Mouse (Mus musculus) C2C12 (cell line): ENCODE data around the gene Mtln. TPM values are rescaled to one million over a fixed set of nuclear protein-coding genes. Genes with fewer than 3 reads are reported as not detected.

Source experiments
- H3K27me3 ChIP-seq: one replicate; pipeline ENCODE4 v1.6.1; 2011; ENCODE audit not compliant: control insufficient read depth, insufficient read depth, insufficient read length
- H3K36me3 ChIP-seq: one replicate; pipeline ENCODE4 v1.6.1; 2011; ENCODE audit not compliant: control insufficient read depth, insufficient read depth
- H3K4me3 ChIP-seq: one replicate; pipeline ENCODE4 v1.5.1; 2011; ENCODE audit warnings: mild to moderate bottlenecking, control low read depth; ENCODE audit not compliant: poor library complexity, insufficient read depth, severe bottlenecking
- H3K79me2 ChIP-seq: one replicate; pipeline ENCODE4 v1.6.1; 2011; ENCODE audit not compliant: control insufficient read depth, insufficient read depth
- H3K79me3 ChIP-seq: one replicate; pipeline ENCODE4 v1.6.1; 2011; ENCODE audit warnings: low read depth, control low read depth
- H3ac ChIP-seq: one replicate; pipeline ENCODE3; 2011; ENCODE audit warnings: low read depth; ENCODE audit not compliant: control insufficient read depth, insufficient read length
- CEBPB ChIP-seq: IDR thresholded peaks from one replicate; pipeline ENCODE4 v1.6.1; 2011; ENCODE audit warnings: low read depth, mild to moderate bottlenecking, control low read depth, moderate library complexity
- CTCF ChIP-seq: IDR thresholded peaks from one replicate; pipeline ENCODE4 v1.5.1; 2011; ENCODE audit not compliant: control insufficient read depth, insufficient read depth, insufficient read length
- FOSL1 ChIP-seq: IDR thresholded peaks from one replicate; pipeline ENCODE4 v1.8.0; 2011; ENCODE audit warnings: mild to moderate bottlenecking, low read length; ENCODE audit not compliant: poor library complexity, insufficient read depth, severe bottlenecking
- MAX ChIP-seq: IDR thresholded peaks from one replicate; pipeline ENCODE4 v1.6.1; 2011; ENCODE audit warnings: mild to moderate bottlenecking, control low read depth
- MYOD1 ChIP-seq: IDR thresholded peaks from one replicate; pipeline ENCODE4 v1.6.1; 2011; ENCODE audit warnings: low read depth; ENCODE audit not compliant: control insufficient read depth, insufficient read length
- MYOG ChIP-seq: IDR thresholded peaks from one replicate; pipeline ENCODE4 v1.6.1; 2011; ENCODE audit not compliant: control insufficient read depth, insufficient read length; ENCODE audit errors: extremely low read depth
- USF1 ChIP-seq: IDR thresholded peaks from one replicate; pipeline ENCODE4 v1.6.1; 2011; ENCODE audit warnings: low read depth, mild to moderate bottlenecking, control low read depth, moderate library complexity
- polyA plus RNA-seq: library from polyadenylated mRNA; unstranded; fragments of >200 nt; fragmentation: generic; extraction: Trizol; gene quantifications from one replicate; pipeline ENCODE4 v1.2.1, GENCODE M21; 2012; ENCODE audit warnings: missing spikeins

Gene Mtln
- polyA plus RNA-seq, 1 experiment = 41.3 TPM

DNA sequence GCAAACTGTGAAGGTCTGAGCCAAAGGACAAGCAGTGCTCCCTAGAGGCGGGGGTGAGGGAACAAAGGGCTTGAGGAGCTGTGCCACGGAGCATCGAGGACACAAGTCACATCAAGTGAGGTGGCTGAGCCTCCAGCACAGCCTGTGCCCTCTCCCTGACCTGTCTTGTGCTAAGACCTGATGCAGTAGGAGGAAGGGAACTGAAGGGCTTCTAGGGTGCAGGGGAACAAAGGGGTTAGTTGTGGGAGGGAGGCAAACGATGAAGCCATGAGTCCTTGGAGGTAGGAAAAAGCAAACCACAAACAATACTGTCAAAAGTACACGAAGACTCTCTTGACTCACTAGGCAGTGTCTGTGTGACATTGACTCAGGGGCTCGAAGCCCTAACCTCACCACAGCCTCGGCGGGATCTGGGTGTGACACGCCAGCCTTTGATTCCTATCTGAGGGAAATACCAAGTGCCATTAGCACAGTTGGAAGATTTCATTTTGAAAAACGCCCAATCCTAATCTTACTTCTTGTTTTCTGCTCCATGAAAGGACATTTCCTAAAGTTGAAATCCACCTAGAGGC lies 31.8 kb downstream of the Mtln start:
- TF ChIP-seq MYOD1 (no peak), MAX (peak; percentile 33)
- no peak overlapping the region for H3K4me3 ChIP-seq
- peaks cover 27% of the 10 kb centered on the region for H3K36me3 ChIP-seq
- no peaks in the 10 kb centered on the region for H3K79me3 ChIP-seq
- no peaks in the 10 kb centered on the region for H3K79me2 ChIP-seq
- H3K27me3 ChIP-seq = no peaks in the 10 kb centered on the region
- no peak overlapping the region for H3ac ChIP-seq

DNA sequence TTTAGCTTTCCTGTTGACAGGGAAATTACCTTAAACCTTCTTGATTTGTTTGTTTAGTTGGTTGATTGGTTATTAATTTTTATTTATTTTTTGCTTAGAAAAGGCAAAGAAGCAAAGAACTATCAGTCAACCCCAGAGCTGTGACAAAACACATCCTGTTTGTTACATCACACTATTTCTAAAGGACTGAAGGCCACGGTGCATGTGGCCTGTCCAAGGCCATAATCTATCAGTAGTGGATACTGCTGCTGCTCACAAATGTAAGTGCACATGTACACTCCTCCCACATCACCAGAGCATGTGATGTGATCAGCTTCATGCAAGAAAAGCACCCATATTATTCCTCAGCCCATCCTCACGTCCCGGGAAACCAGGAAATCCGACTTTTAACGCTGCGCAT lies 32.3 kb downstream of the Mtln start:
- TF ChIP-seq MYOG = no peak
- TF ChIP-seq MYOD1 = no peak
- no peak for TF ChIP-seq USF1
- no peak for TF ChIP-seq CEBPB
- TF ChIP-seq FOSL1 = no peak
- no peak overlapping the region for H3ac ChIP-seq
- H3K4me3 ChIP-seq = no peak overlapping the region
- peaks cover 24% of the 10 kb centered on the region for H3K36me3 ChIP-seq
- no peaks in the 10 kb centered on the region for H3K27me3 ChIP-seq
- no peaks in the 10 kb centered on the region for H3K79me2 ChIP-seq
- no peaks in the 10 kb centered on the region for H3K79me3 ChIP-seq

DNA sequence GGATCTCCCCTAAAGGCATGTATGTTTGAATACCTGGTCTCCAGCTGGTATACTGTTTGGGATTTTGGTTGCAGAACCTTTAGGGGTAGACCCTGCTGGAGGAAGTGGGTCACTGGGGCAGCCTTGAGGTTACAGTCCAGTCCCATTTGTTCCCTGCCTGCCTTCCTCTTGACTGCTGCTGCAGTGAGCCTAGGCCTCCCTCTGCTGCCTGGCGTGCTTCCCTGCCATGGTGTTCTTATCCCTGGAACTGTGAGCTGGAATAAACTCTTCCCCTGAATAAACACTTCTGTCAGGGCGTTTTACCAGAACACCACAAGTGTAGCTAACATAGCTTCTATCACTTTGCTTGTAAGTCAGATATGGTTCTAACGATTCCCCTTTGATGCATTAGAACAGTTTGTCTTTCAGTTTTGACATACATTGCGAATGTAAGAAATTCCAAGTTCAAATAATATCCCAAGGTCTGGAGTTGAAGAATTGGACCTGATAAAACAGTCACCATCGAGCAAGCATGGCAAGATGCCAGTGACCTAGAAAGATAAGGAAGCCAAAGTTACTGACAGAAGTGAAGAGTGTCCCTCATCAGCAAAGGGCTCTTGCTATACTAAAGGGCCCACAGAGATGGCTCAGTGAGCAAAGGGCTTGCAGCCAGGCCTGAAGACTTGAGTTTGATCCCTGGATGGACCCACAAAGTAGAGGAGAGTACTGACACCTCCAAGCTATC lies 33.0 kb downstream of the Mtln start:
- TF ChIP-seq CTCF = no peak
- TF ChIP-seq USF1 = no peak
- TF ChIP-seq MYOG = no peak
- TF ChIP-seq MYOD1 = no peak
- Histone ChIP-seq H3K79me2 (no peaks in the 10 kb centered on the region), H3K79me3 (no peaks in the 10 kb centered on the region), H3K36me3 (peaks cover 24% of the 10 kb centered on the region), H3ac (no peak overlapping the region), H3K27me3 (no peaks in the 10 kb centered on the region), H3K4me3 (no peak overlapping the region)

DNA sequence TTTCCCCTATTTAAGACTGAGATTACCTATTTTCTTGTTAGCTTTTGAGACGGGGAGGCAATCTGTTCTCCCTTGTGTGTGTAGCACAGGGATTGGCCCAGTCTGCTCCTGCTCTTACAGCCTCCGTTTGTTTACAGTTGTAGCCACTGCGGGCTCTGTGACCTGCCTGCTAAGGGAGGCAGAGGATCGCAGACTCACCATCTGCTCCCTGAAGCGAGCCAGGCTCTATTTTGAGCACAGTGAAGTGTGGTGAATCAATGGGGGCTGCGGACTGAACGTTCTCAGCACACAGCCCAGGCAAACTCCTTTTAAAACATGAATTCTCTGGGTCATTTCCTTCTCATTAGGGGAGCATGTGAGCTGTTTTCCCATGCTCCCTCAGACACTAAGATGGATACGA lies 35.1 kb downstream of the Mtln start:
- H3ac ChIP-seq = no peak overlapping the region
- H3K79me3 ChIP-seq = no peaks in the 10 kb centered on the region
- no peak overlapping the region for H3K4me3 ChIP-seq
- peaks cover 15% of the 10 kb centered on the region for H3K36me3 ChIP-seq
- no peaks in the 10 kb centered on the region for H3K79me2 ChIP-seq
- no peaks in the 10 kb centered on the region for H3K27me3 ChIP-seq
- TF ChIP-seq CTCF (no peak), MYOG (no peak), FOSL1 (no peak), MYOD1 (no peak), MAX (no peak), USF1 (no peak)

DNA sequence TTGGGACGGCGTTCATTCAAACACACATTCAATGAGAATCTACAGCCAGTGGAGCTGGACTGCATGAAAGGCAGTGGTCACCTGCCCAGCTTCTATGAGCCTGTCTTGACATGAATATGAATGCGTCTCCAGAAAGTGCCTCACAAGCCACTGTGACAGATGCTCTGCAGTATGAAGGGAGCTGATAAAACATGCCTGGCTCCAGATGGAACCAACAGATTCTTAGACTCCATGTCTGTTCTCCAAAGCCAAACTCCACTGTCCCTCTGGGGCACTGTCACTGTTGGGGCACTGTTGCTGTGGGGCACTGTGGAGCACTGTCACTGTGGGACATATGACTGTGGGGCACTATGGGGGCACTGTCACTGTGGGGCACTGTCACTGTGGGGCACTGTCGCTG lies 38.2 kb downstream of the Mtln start:
- H3K79me3 ChIP-seq = no peaks in the 10 kb centered on the region
- TF ChIP-seq CEBPB (no peak), FOSL1 (no peak), MAX (no peak), MYOD1 (no peak), CTCF (no peak), USF1 (no peak), MYOG (no peak)
- H3K4me3 ChIP-seq = no peak overlapping the region
- peaks cover 10% of the 10 kb centered on the region for H3K36me3 ChIP-seq
- no peak overlapping the region for H3ac ChIP-seq
- no peaks in the 10 kb centered on the region for H3K27me3 ChIP-seq
- H3K79me2 ChIP-seq = no peaks in the 10 kb centered on the region

DNA sequence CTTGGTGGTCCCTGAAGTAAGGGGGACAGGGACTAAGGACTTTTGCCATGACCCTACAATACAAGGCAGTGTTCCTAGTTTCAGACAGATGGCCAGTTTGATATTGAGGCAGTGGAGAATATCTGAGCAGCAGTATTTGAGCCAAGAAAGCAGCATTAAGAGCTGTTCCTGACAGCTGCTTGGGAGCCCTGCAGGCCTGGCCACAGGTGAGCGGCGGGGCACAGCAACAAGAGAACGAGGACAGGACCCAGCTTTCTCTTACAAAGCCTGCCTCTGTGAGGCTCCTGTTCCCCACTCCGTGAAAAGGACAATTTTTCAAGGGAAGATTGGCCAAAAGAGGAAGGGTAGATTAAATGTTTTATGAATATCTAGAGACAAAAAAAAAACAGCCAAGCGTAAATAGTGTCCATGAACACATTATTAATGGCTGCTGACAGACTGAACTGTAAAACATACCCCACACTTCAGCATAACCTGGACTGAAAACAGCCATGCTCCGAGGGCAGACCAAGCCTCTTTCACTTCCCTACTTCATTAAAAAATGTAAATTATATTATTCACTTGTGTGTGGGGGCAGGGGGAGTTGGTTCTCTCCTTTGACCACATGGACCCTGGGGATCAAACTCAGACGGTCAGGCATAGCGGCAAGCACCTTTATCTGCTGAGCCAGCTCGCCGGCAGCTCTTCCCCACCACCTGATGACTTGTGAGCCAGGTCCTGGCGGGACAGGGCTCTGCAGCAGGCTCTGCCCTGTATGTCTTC lies 40.3 kb downstream of the Mtln start:
- TF ChIP-seq MAX (no peak), CTCF (no peak), MYOD1 (no peak), CEBPB (no peak), USF1 (no peak), FOSL1 (no peak), MYOG (no peak)
- Histone ChIP-seq H3K4me3 (no peak overlapping the region), H3K79me3 (no peaks in the 10 kb centered on the region), H3K27me3 (no peaks in the 10 kb centered on the region), H3K79me2 (no peaks in the 10 kb centered on the region), H3ac (no peak overlapping the region), H3K36me3 (peaks cover 4% of the 10 kb centered on the region)
